Mouse (Mus musculus) CH12.LX (cell line): ENCODE results near the gene Scfd1.

ENCODE experiments used
- E2F4 ChIP-seq: IDR thresholded peaks from 2 replicates; pipeline ENCODE4 v1.6.1; 2011; ENCODE audit warnings: low read depth, low read length, improper control_type of control experiment; ENCODE audit not compliant: insufficient replicate concordance
- EP300 ChIP-seq: IDR thresholded peaks from 2 replicates; pipeline ENCODE4 v1.6.1; 2011; ENCODE audit warnings: low read length, improper control_type of control experiment
- HCFC1 ChIP-seq: IDR thresholded peaks from 2 replicates; pipeline ENCODE4 v1.6.1; 2012; ENCODE audit warnings: low read depth, mild to moderate bottlenecking, inconsistent platforms, low read length, improper control_type of control experiment
- MAZ ChIP-seq: IDR thresholded peaks from 2 replicates; pipeline ENCODE4 v1.6.1; 2012; ENCODE audit warnings: low read depth, mild to moderate bottlenecking, inconsistent platforms, low read length, improper control_type of control experiment, moderate library complexity
- NRF1 ChIP-seq: IDR thresholded peaks from 2 replicates; pipeline ENCODE4 v1.6.1; 2014; ENCODE audit warnings: low read depth, mild to moderate bottlenecking, inconsistent platforms, low read length, improper control_type of control experiment, moderate library complexity
- POLR2A ChIP-seq: IDR thresholded peaks from 2 replicates; pipeline ENCODE4 v1.6.1; 2011; ENCODE audit warnings: low read depth, mild to moderate bottlenecking, improper control_type of control experiment, low read length
- RCOR1 ChIP-seq: conservative IDR thresholded peaks from 2 replicates; pipeline ENCODE4 v1.6.1; 2012; ENCODE audit warnings: low read depth, mild to moderate bottlenecking, inconsistent platforms, low read length, improper control_type of control experiment
- UBTF ChIP-seq: IDR thresholded peaks from 2 replicates; pipeline ENCODE4 v1.6.1; 2012; ENCODE audit warnings: low read depth, mild to moderate bottlenecking, inconsistent platforms, low read length, improper control_type of control experiment, moderate library complexity
- USF2 ChIP-seq: conservative IDR thresholded peaks from 2 replicates; pipeline ENCODE4 v1.6.1; 2011; ENCODE audit warnings: low read depth, low read length, improper control_type of control experiment

DNA sequence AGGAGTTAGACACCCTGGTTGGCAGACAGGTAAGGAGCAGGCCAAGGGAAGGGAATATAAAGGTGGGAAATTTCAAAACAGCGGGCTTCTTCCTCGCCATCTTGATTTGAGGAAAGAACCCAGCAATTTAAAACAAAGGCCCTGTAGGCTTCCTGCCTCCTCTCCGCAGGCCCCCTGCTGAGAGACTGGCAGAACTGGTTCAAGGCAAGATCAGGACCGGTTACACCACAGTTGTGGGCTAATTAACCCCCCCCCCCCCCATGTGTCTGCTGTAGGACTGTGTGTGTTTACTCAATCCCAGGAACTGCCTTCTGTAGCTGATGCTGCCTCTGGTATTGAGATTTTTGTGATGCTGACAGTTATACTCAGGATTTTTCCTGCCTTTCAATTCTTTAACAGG, 31.2 kb upstream of the Scfd1 start:
- no peak for TF ChIP-seq E2F4
- no peak for TF ChIP-seq MAZ
- TF ChIP-seq HCFC1: no peak
- no peak for TF ChIP-seq UBTF
- TF ChIP-seq RCOR1: no peak
- TF ChIP-seq NRF1: no peak
- no peak for TF ChIP-seq EP300
- TF ChIP-seq USF2: no peak
- no peak for TF ChIP-seq POLR2A
